Mouse (Mus musculus) heart, embryonic 10.5 days (tissue): ENCODE measurements around the gene Calcb. TPM values are rescaled to one million over a fixed set of nuclear protein-coding genes. Genes with fewer than 3 reads are reported as not detected.

Experiments used
- DNase-seq: peaks from one replicate; pipeline ENCODE4 v3.0.0-alpha.2; 2017; ENCODE audit warnings: low spot score
- H3K27ac ChIP-seq: fragments of 300-500 bp; sonication (generic); 2 replicates; pipeline ENCODE4 v1.5.1; 2016; ENCODE audit warnings: mild to moderate bottlenecking
- H3K27me3 ChIP-seq: fragments of 300-500 bp; sonication (generic); 2 replicates; pipeline ENCODE4 v1.6.1; 2016; ENCODE audit warnings: mild to moderate bottlenecking; ENCODE audit not compliant: poor library complexity, insufficient read depth, severe bottlenecking
- H3K36me3 ChIP-seq: fragments of 300-500 bp; sonication (generic); 2 replicates; pipeline ENCODE4 v1.6.1; 2016; ENCODE audit warnings: mild to moderate bottlenecking, moderate library complexity
- H3K4me1 ChIP-seq: fragments of 300-500 bp; sonication (generic); 2 replicates; pipeline ENCODE4 v1.6.1; 2016; ENCODE audit warnings: mild to moderate bottlenecking
- H3K4me3 ChIP-seq: fragments of 300-500 bp; sonication (generic); 2 replicates; pipeline ENCODE4 v1.5.1; 2016; ENCODE audit warnings: mild to moderate bottlenecking, moderate library complexity
- H3K9me3 ChIP-seq: fragments of 300-500 bp; sonication (generic); 2 replicates; pipeline ENCODE4 v1.6.1; 2016; ENCODE audit warnings: mild to moderate bottlenecking, moderate library complexity
- WGBS: fragments of 180-500 bp; shearing (Covaris S2); methylation state at CpG from one replicate; pipeline ENCODE4 v1.1.7; 2016; 5-methylcytosine and 5-hydroxymethylcytosine counted together
- polyA plus RNA-seq: library from polyadenylated mRNA; unstranded; fragments of >200 nt; fragmentation: Nextera tagmentation; extraction: Ambion mirVana; gene quantifications from 2 replicates; pipeline ENCODE4 v1.2.1, GENCODE M21; 2016

Gene Calcb
- polyA plus RNA-seq, 1 experiment from 2014 or later = not detected

DNA sequence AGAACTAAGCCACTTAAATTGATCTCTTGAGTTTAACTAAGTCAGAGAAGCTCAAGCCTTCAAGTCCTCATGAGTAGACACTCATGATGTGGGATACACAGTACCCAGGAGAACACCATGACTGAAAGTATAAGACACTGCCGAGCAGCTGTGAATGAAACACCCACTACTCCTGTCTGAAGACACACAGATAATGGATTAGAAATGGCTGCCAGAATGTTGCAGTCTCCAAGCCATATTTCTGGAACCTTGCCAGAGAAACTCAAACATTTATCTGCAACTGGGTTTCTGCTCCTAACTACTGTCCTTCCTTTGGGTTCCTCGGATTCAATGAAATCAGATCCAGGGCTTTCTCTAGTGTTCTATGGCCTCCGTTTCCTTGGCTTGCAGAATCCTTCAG lies 48.1 kb downstream of the Calcb start:
- DNase-seq = no peak
- Histone ChIP-seq H3K4me3 (no peak overlapping the region), H3K27ac (no peak overlapping the region), H3K36me3 (no peaks in the 10 kb centered on the region), H3K9me3 (no peaks in the 10 kb centered on the region), H3K27me3 (no peaks in the 10 kb centered on the region), H3K4me1 (no peaks in the 10 kb centered on the region)
- WGBS = 81% methylated on average over 3 of the region's 3 CpGs

DNA sequence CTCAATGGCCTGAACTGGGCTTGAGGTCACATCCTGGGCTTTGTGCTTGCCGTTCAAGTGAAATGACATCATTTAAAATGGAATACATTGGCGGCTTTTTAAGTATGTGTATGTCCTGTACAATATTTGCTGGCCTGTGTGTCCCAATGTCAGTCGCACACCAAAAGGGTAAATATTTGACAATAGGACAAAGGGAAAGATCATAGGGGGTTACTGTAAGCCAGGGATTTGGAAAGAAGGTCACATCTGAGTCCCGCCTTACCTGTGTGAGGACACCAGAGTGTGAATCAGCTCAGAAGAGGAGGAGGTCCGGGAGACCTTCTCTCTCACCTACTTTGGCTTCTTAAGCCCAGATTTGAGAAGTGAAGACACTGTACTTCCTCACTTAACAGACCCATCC lies 50.1 kb downstream of the Calcb start:
- Histone ChIP-seq H3K36me3 (no peaks in the 10 kb centered on the region), H3K4me3 (no peak overlapping the region), H3K4me1 (no peaks in the 10 kb centered on the region), H3K27me3 (no peaks in the 10 kb centered on the region), H3K9me3 (no peaks in the 10 kb centered on the region), H3K27ac (no peak overlapping the region)
- 86% methylated on average over 5 of the region's 5 CpGs for WGBS
- no peak for DNase-seq

- 73% methylated on average over 4 of the region's 4 CpGs for WGBS
These were observed 50.6 kb downstream of the Calcb start for GRCm38 (mm10) chr7:114769041-114769440.

DNA sequence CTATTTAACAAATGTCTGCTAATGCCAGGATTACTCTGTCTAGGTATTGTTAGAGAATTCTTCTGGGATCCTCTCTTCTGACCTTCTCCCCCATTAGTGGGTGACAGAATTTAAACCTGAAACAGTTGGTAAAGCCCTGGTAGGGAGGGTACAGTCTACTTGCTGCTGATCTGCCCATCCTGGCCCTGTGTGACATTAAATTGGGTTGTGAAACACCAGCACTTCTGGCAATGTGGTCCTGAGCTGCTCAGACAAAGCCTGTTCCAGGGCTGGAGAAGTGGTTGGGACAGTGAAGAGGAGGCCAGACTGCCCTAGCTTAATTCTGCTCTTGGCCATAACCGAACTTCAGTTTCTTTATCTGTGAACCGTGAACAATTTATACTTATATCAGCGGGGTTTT lies 52.1 kb downstream of the Calcb start:
- no peaks in the 10 kb centered on the region for H3K36me3 ChIP-seq
- no peaks in the 10 kb centered on the region for H3K27me3 ChIP-seq
- no peak for DNase-seq
- WGBS = 90% methylated on average over 3 of the region's 3 CpGs
- H3K9me3 ChIP-seq = no peaks in the 10 kb centered on the region
- no peaks in the 10 kb centered on the region for H3K4me1 ChIP-seq
- no peak overlapping the region for H3K27ac ChIP-seq
- no peak overlapping the region for H3K4me3 ChIP-seq

More at GRCm38 (mm10) chr7:114769041-114769440, 50.6 kb downstream of the Calcb start:
- Histone ChIP-seq H3K36me3 (no peaks in the 10 kb centered on the region), H3K27ac (no peak overlapping the region), H3K9me3 (no peaks in the 10 kb centered on the region), H3K27me3 (no peaks in the 10 kb centered on the region), H3K4me3 (no peak overlapping the region), H3K4me1 (no peaks in the 10 kb centered on the region)
- DNase-seq = no peak

- Histone ChIP-seq H3K36me3 (no peaks in the 10 kb centered on the region), H3K9me3 (no peaks in the 10 kb centered on the region), H3K4me1 (no peaks in the 10 kb centered on the region), H3K27ac (no peak overlapping the region), H3K4me3 (no peak overlapping the region), H3K27me3 (no peaks in the 10 kb centered on the region)
- DNase-seq = no peak
- 67% methylated on average over 7 of the region's 7 CpGs for WGBS
These were observed 53.4 kb downstream of the Calcb start for GRCm38 (mm10) chr7:114771801-114772200.

Other genes with a start within 250 kb of the Calcb start
- 1.3 and 1.5 TPM in 2 replicates for gene Cyp2r1, start 155.7 kb upstream of the Calcb start, polyA plus RNA-seq
- gene Calca, start 82.3 kb upstream of the Calcb start, polyA plus RNA-seq = 3.1 and 13.1 TPM in 2 replicates
- 0.79 and 1.5 TPM in 2 replicates for gene Insc, start 25.1 kb downstream of the Calcb start, polyA plus RNA-seq